Mouse (Mus musculus) bone marrow macrophage, adult 2 months (primary cell): ENCODE data around the gene Plbd1.

Experiments used
- CTCF ChIP-seq: IDR thresholded peaks from 2 replicates; pipeline ENCODE4 v1.5.1; 2012; ENCODE audit warnings: low read depth, mild to moderate bottlenecking, low read length, moderate library complexity
- POLR2A ChIP-seq: IDR thresholded peaks from 2 replicates; pipeline ENCODE4 v1.6.1; 2012; ENCODE audit warnings: mild to moderate bottlenecking, low read depth, low read length, borderline replicate concordance

GRCm38 (mm10) chr6:136625421-136625820 is 36.3 kb downstream of the Plbd1 start:
- TF ChIP-seq CTCF (no peak), POLR2A (no peak)
